Mouse (Mus musculus) embryonic facial prominence, embryonic 14.5 days (tissue): ENCODE measurements around the gene Ndufa6. TPM values are rescaled to one million over a fixed set of nuclear protein-coding genes. Genes with fewer than 3 reads are reported as not detected.

Experiments
- ATAC-seq: fragments of 200-750 bp; cut with Nextera tagmentation; 2 replicates; pipeline ENCODE4 v1.8.0; 2017; ENCODE audit warnings: low read depth, moderate number of reproducible peaks, moderate TSS enrichment
- DNase-seq: peaks from one replicate; pipeline ENCODE4 v3.0.0-alpha.2; 2015; ENCODE audit warnings: low spot score
- H3K27ac ChIP-seq: fragments of 300-500 bp; sonication (generic); replicated peaks from 2 replicates; pipeline ENCODE4 v1.5.1; 2014; ENCODE audit warnings: low read depth, mild to moderate bottlenecking, low read length, moderate library complexity
- H3K27me3 ChIP-seq: fragments of 300-500 bp; sonication (generic); replicated peaks from 2 replicates; pipeline ENCODE4 v1.6.1; 2014; ENCODE audit warnings: low read length; ENCODE audit not compliant: control insufficient read depth, insufficient read depth
- H3K36me3 ChIP-seq: fragments of 300-500 bp; sonication (generic); 2 replicates; pipeline ENCODE4 v1.6.1; 2014; ENCODE audit warnings: low read length, mixed read lengths; ENCODE audit not compliant: control insufficient read depth, insufficient read depth
- H3K4me1 ChIP-seq: fragments of 300-500 bp; sonication (generic); 2 replicates; pipeline ENCODE4 v1.6.1; 2014; ENCODE audit warnings: antibody characterized with exemption, low read length; ENCODE audit not compliant: control insufficient read depth, insufficient read depth
- H3K4me2 ChIP-seq: fragments of 300-500 bp; sonication (generic); 2 replicates; pipeline ENCODE4 v1.6.1; 2014; ENCODE audit warnings: low read depth, mild to moderate bottlenecking, low read length, moderate library complexity, mixed read lengths
- H3K4me3 ChIP-seq: fragments of 300-500 bp; sonication (generic); 2 replicates; pipeline ENCODE4 v1.5.1; 2014; ENCODE audit warnings: low read depth, mild to moderate bottlenecking, low read length
- H3K9ac ChIP-seq: fragments of 300-500 bp; sonication (generic); 2 replicates; pipeline ENCODE4 v1.6.1; 2014; ENCODE audit warnings: low read depth, mild to moderate bottlenecking, low read length, moderate library complexity, mixed read lengths
- H3K9me3 ChIP-seq: fragments of 300-500 bp; sonication (generic); 2 replicates; pipeline ENCODE4 v1.6.1; 2016; ENCODE audit warnings: low read length; ENCODE audit not compliant: control insufficient read depth
- WGBS: fragments of 180-500 bp; shearing (Covaris S2); extraction: QIAGEN DNeasy Blood & Tissue Kit; methylation state at CpG from one replicate; pipeline ENCODE4 v1.1.7; 2014; 5-methylcytosine and 5-hydroxymethylcytosine counted together
- polyA plus RNA-seq: library from polyadenylated mRNA; unstranded; fragments of >200 nt; fragmentation: Nextera tagmentation; extraction: Ambion mirVana; gene quantifications from 2 replicates; pipeline ENCODE4 v1.2.1, GENCODE M21; 2014

Gene Ndufa6
- polyA plus RNA-seq, 1 experiment from 2014 or later, result 390 TPM

GRCm38 (mm10) chr15:82358431-82359260 is 4.5 kb upstream of the Ndufa6 start:
- Histone ChIP-seq H3K9me3 (no peaks in the 10 kb centered on the region), H3K4me3 (no peak overlapping the region), H3K27ac (peak overlapping the region; percentile 45; the same call in 1 of the 2 replicates), H3K9ac (0 out of 2 replicates have a peak overlapping the region, but pooled peaks have one; percentile 16), H3K36me3 (no peaks in the 10 kb centered on the region), H3K4me1 (no peaks in the 10 kb centered on the region), H3K27me3 (no peaks in the 10 kb centered on the region), H3K4me2 (no peak overlapping the region)
- WGBS, result 57% methylated on average over 22 of the region's 22 CpGs
- ATAC-seq, result no peak
- DNase-seq, result no peak

GRCm38 (mm10) chr15:82353745-82354113 is 393 bp downstream of the Ndufa6 start:
- Histone ChIP-seq H3K27ac (peak overlapping the region; percentile 80), H3K4me1 (peaks cover 8% of the 10 kb centered on the region), H3K9ac (peak overlapping the region; percentile 92), H3K4me3 (peak overlapping the region; percentile 84), H3K27me3 (no peaks in the 10 kb centered on the region), H3K36me3 (peaks cover 25% of the 10 kb centered on the region), H3K4me2 (peak overlapping the region; percentile 73), H3K9me3 (no peaks in the 10 kb centered on the region)
- DNase-seq (no peak), ATAC-seq (peak; percentile 5; the same call in 1 of the 2 replicates)
- under 1% methylated on average over 23 of the region's 23 CpGs for WGBS

- no peak for DNase-seq
Observed at GRCm38 (mm10) chr15:82353078-82353744, 911 bp downstream of the Ndufa6 start.

GRCm38 (mm10) chr15:82351480-82351879 is 2.6 kb downstream of the Ndufa6 start:
- Histone ChIP-seq H3K4me1 (peaks cover 18% of the 10 kb centered on the region), H3K36me3 (peaks cover 41% of the 10 kb centered on the region), H3K4me2 (no peak overlapping the region), H3K27ac (no peak overlapping the region), H3K9ac (no peak overlapping the region), H3K27me3 (no peaks in the 10 kb centered on the region), H3K9me3 (no peaks in the 10 kb centered on the region), H3K4me3 (no peak overlapping the region)
- DNase-seq (no peak), ATAC-seq (no peak)
- 96% methylated on average over 3 of the region's 3 CpGs for WGBS

More at GRCm38 (mm10) chr15:82353078-82353744, 911 bp downstream of the Ndufa6 start:
- H3K27me3 ChIP-seq, result no peaks in the 10 kb centered on the region
- H3K4me1 ChIP-seq, result peaks cover 8% of the 10 kb centered on the region
- peak overlapping the region; percentile 84 for H3K4me3 ChIP-seq
- 27% methylated on average over 14 of the region's 14 CpGs for WGBS
- peak overlapping the region; percentile 92 for H3K9ac ChIP-seq
- no peak for ATAC-seq
- no peaks in the 10 kb centered on the region for H3K9me3 ChIP-seq
- peaks cover 30% of the 10 kb centered on the region for H3K36me3 ChIP-seq
- H3K27ac ChIP-seq, result peak overlapping the region; percentile 80; the same call in 1 of the 2 replicates
- H3K4me2 ChIP-seq, result peak overlapping the region; percentile 73

DNA sequence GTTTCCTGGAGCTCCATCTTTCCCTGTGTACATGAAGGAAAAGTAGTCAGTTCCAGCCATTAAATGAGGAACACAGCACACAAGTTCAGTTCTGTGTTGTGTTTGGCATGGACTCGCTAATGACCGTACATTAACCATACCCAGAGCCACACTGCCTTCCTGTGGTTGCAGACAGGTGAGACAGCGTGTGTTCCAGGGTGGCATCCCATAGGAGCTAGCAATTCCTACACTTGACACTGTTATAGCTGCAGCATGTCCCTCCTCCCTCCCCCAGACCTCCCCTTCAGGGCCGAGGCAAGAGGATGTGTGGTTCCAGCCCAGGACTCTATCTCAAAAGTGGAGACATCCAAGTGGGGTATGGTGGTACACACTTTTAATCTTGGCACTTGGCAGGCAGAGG is 3.8 kb downstream of the Ndufa6 start:
- H3K27me3 ChIP-seq, result no peaks in the 10 kb centered on the region
- no peak overlapping the region for H3K9ac ChIP-seq
- 87% methylated on average over 4 of the region's 4 CpGs for WGBS
- H3K4me3 ChIP-seq, result no peak overlapping the region
- H3K27ac ChIP-seq, result no peak overlapping the region
- ATAC-seq (no peak), DNase-seq (no peak)
- peaks cover 18% of the 10 kb centered on the region for H3K4me1 ChIP-seq
- no peaks in the 10 kb centered on the region for H3K9me3 ChIP-seq
- peaks cover 41% of the 10 kb centered on the region for H3K36me3 ChIP-seq
- H3K4me2 ChIP-seq, result no peak overlapping the region

DNA sequence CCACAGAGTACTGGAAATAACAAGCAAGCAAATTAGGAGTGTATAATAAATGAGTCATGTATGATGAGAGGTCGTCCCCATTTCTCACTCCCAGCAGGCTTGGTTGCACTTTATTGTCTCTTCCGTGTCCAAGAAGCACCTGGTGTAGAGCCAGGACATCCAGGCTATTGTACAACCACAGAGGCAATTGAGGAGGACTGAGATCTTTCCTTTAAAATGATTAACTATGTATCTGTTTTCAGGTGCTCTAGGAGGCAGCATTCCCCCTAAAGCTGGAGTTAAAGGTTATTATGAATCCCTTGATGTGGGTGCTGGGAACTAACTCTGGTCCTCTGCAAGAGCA is 5.2 kb downstream of the Ndufa6 start:
- Histone ChIP-seq H3K4me3 (no peak overlapping the region), H3K27me3 (no peaks in the 10 kb centered on the region), H3K9me3 (no peaks in the 10 kb centered on the region), H3K4me2 (no peak overlapping the region), H3K27ac (no peak overlapping the region), H3K9ac (no peak overlapping the region), H3K4me1 (peaks cover 18% of the 10 kb centered on the region), H3K36me3 (peaks cover 41% of the 10 kb centered on the region)
- ATAC-seq (no peak), DNase-seq (no peak)
- 96% methylated on average over 2 of the region's 2 CpGs for WGBS

DNA sequence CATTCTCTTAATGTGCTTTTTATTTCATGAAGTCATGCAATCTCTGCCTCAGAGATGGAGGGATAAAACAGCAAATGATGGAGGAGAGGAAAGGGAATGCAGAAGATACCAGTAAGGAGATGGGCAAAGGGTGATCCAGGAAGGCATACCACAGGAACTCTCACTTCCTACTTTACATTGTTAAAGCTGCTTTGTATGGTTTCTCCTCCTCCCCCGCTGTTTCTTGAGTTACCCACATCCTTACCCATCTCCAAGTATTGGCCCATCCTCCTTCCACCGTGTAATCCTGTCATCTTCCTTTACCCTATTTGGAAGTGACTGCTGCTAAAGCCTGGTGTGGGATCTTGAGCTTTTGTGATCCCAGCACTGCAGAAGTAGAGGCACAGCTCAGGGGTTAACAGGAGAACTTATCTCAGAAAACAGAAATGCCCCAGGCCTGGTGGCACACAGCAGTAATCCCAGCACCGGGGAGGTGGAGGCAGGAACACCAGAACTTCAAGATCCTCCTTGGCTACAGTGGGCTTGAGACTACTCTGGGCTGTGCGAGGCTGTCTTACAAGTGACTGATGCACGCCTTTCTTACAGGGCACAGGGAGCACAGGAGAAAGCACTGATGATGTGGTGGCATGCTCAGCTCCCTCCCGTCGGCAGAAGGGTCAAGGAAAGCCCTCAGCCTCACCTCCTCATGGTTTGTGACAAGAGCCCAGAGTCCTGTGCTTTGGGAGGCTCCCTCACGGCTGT is 5.7 kb downstream of the Ndufa6 start:
- Histone ChIP-seq H3K4me2 (no peak overlapping the region), H3K4me1 (peaks cover 18% of the 10 kb centered on the region), H3K9ac (no peak overlapping the region), H3K9me3 (no peaks in the 10 kb centered on the region), H3K4me3 (no peak overlapping the region), H3K27me3 (no peaks in the 10 kb centered on the region), H3K27ac (no peak overlapping the region; the same call in 1 of the 2 replicates), H3K36me3 (peaks cover 45% of the 10 kb centered on the region)
- ATAC-seq (no peak), DNase-seq (no peak)
- 91% methylated on average over 8 of the region's 8 CpGs for WGBS

DNA sequence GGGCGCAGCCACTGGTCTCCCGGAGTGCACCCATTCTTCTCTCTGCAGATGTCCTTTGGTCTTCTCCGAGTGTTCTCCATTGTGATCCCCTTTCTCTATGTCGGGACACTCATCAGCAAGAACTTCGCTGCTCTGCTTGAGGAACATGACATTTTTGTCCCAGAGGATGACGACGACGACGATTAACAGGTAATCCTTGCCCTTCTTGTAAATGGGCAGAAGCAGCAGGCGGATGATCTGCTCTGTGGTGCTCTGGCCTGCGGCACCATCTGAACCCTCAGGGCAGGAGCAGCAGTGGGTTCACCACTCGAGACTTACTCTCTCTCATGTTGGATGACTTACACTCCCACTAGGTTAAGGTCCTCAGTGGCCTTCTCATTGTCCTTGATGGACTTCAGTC is 6.3 kb downstream of the Ndufa6 start:
- Histone ChIP-seq H3K9me3 (no peaks in the 10 kb centered on the region), H3K27me3 (no peaks in the 10 kb centered on the region), H3K9ac (no peak overlapping the region; the same call in 1 of the 2 replicates), H3K4me3 (no peak overlapping the region), H3K36me3 (peaks cover 49% of the 10 kb centered on the region), H3K4me2 (peak overlapping the region; percentile 96; the same call in 1 of the 2 replicates), H3K27ac (no peak overlapping the region), H3K4me1 (peaks cover 13% of the 10 kb centered on the region)
- ATAC-seq (no peak), DNase-seq (no peak)
- 94% methylated on average over 12 of the region's 12 CpGs for WGBS
